Mouse (Mus musculus): ENCODE measurements around the gene Dsp. TPM values are rescaled to one million over a fixed set of nuclear protein-coding genes. Genes with fewer than 3 reads are reported as not detected.

Dsp gene
- polyA plus RNA-seq, 1 experiment from 2014 or later: 6.1 TPM

DNA sequence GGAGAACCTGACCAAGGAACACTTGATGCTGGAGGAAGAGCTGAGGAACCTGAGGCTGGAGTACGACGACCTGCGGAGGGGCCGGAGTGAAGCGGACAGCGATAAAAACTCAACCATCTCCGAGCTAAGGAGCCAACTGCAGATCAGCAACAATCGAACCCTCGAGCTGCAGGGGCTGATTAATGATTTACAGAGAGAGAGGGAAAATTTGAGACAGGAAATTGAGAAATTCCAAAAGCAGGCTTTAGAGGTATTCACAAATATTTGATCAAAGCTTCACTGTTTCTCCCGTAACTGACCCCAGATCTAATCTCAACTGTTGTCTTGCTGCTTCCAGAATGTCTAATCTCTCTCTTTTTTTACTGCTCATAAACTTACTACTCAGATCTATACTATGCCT, 42.3 kb downstream of the Dsp start:
- Histone ChIP-seq H3K27me3 (ENCODE audit: control insufficient read depth, insufficient read depth, low read length) (no peaks in the 10 kb centered on the region), H3K9me3 (replicated peaks; ENCODE audit: control insufficient read depth, low read length) (peaks cover 3% of the 10 kb centered on the region; the same call in 1 of the 2 replicates), H3K4me3 (ENCODE audit: low read depth, low read length) (no peak overlapping the region), H3K27ac (replicated peaks; ENCODE audit: low read depth, low read length) (no peak overlapping the region), H3K4me2 (ENCODE audit: low read depth, low read length) (no peak overlapping the region), H3K4me1 (ENCODE audit: control insufficient read depth, insufficient read depth, low read length) (no peaks in the 10 kb centered on the region), H3K36me3 (replicated peaks; ENCODE audit: control insufficient read depth, insufficient read depth, low read depth, low read length) (no peaks in the 10 kb centered on the region), H3K9ac (replicated peaks; ENCODE audit: low read length) (no peak overlapping the region)
- no peak for ATAC-seq (replicated peaks; ENCODE audit: insufficient number of reproducible peaks, low FRiP score, low TSS enrichment, low read depth)
- no peak for DNase-seq (ENCODE audit: low spot score)
- 79% methylated on average over 10 of the region's 10 CpGs for WGBS

DNA sequence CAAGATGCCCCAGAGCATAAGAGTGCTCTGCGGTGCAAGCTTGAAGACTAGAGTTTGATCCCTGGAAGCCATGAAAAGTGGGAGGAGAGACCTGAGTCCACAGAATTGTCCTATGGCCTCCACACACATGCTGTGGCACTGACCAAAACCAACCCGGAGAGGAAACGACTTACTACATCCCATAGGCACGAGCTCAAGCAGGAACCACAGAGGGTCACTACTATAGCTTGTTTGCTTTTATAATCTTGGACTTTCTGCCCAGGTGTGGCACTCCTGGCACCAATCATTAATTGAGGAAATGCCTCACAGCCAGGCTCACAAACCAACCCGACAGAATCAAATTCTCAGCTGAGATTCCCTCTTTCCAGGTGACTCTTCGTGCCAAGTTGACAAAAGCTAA, 50.3 kb downstream of the Dsp start:
- no peak overlapping the region for H3K9ac ChIP-seq (replicated peaks; ENCODE audit: low read length)
- no peak overlapping the region for H3K4me3 ChIP-seq (ENCODE audit: low read depth, low read length)
- H3K4me2 ChIP-seq (ENCODE audit: low read depth, low read length): no peak overlapping the region
- DNase-seq (ENCODE audit: low spot score) (no peak), ATAC-seq (replicated peaks; ENCODE audit: insufficient number of reproducible peaks, low FRiP score, low TSS enrichment, low read depth) (no peak)
- H3K9me3 ChIP-seq (replicated peaks; ENCODE audit: control insufficient read depth, low read length): no peaks in the 10 kb centered on the region
- no peak overlapping the region for H3K27ac ChIP-seq (replicated peaks; ENCODE audit: low read depth, low read length)
- no peaks in the 10 kb centered on the region for H3K4me1 ChIP-seq (ENCODE audit: control insufficient read depth, insufficient read depth, low read length)
- H3K27me3 ChIP-seq (ENCODE audit: control insufficient read depth, insufficient read depth, low read length): no peaks in the 10 kb centered on the region
- WGBS: 78% methylated on average over 6 of the region's 6 CpGs
- no peaks in the 10 kb centered on the region for H3K36me3 ChIP-seq (replicated peaks; ENCODE audit: control insufficient read depth, insufficient read depth, low read depth, low read length)

DNA sequence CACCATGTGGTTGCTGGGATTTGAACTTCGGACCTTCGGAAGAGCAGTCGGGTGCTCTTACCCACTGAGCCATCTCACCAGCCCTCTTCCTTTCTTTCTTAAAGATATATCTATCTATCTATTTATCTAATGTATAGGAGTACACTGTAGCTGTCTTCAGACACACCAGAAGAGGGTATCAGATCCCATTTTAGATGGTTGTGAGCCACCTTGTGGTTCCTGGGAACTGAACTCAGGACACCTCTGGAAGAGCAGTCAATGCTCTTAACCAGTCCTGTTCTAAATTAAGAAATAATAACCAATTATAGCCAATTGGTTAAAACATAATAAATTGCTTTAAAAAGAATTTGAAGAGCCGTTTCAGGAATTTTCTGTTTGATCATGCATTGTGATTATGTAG, 53.1 kb downstream of the Dsp start:
- Histone ChIP-seq H3K4me3 (ENCODE audit: low read depth, low read length) (peak overlapping the region; percentile 81; the same call in 1 of the 2 replicates), H3K27me3 (ENCODE audit: control insufficient read depth, insufficient read depth, low read length) (no peaks in the 10 kb centered on the region), H3K4me2 (ENCODE audit: low read depth, low read length) (peak overlapping the region; percentile 53; the same call in 1 of the 2 replicates), H3K36me3 (replicated peaks; ENCODE audit: control insufficient read depth, insufficient read depth, low read depth, low read length) (no peaks in the 10 kb centered on the region), H3K4me1 (ENCODE audit: control insufficient read depth, insufficient read depth, low read length) (no peaks in the 10 kb centered on the region), H3K9me3 (replicated peaks; ENCODE audit: control insufficient read depth, low read length) (no peaks in the 10 kb centered on the region), H3K9ac (replicated peaks; ENCODE audit: low read length) (no peak overlapping the region), H3K27ac (replicated peaks; ENCODE audit: low read depth, low read length) (no peak overlapping the region)
- no peak for DNase-seq (ENCODE audit: low spot score)
- ATAC-seq (replicated peaks; ENCODE audit: insufficient number of reproducible peaks, low FRiP score, low TSS enrichment, low read depth): no peak
- 43% methylated on average over 2 of the region's 4 CpGs for WGBS

DNA sequence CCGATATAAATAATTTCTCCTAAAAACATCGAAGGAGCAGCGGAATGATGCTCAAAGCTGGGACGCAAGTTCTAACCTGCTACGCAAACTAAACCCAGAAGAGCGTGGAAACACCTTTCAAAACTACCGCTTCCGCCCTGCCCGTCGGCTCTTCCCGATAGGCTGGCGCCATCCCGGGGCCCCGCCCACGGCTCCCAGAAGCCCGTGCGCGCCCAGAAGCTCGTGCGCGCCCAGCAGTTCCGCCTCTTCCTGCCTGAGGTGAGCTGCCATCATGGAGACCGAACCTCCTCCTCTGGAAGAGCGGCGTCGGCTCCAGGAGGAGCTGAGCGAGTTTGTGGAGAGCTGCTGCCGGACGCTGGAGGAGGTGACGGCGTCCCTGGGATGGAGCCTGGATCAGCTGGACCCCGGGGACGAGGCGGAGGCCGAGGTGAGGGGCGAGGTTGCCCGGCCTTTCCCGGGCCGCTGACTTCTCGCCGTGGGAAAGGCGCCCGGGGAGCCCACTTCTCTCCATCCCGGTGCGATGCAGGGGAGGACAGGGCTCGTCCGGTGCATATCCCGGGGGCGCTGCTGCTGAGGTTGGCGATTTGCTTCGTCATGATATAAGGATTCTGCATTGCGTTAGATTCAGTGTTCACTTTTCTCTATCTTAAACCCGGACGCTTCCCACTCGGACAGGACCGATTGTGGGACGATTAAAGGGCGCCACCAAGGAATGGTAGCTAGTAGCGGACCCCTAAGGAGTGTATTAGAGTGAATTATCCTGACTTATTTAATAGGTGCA, 53.8 kb downstream of the Dsp start, which contains the start of gene Snrnp48:
Gene Snrnp48 (plus strand): TSS at position 237 of the 781 bp plus-strand sequence.
- ATAC-seq (replicated peaks; ENCODE audit: insufficient number of reproducible peaks, low FRiP score, low TSS enrichment, low read depth) (peak; percentile 93), DNase-seq (ENCODE audit: low spot score) (peak; percentile 96)
- peak within 1 kb of the TSS; percentile 86 for H3K27ac ChIP-seq (replicated peaks; ENCODE audit: low read depth, low read length)
- no peaks in the 10 kb centered on the region for H3K4me1 ChIP-seq (ENCODE audit: control insufficient read depth, insufficient read depth, low read length)
- WGBS: under 1% methylated on average over 59 of the region's 59 CpGs
- peak within 1 kb of the TSS; percentile 81 for H3K4me3 ChIP-seq (ENCODE audit: low read depth, low read length)
- no peaks in the 10 kb centered on the region for H3K36me3 ChIP-seq (replicated peaks; ENCODE audit: control insufficient read depth, insufficient read depth, low read depth, low read length)
- peak within 1 kb of the TSS; percentile 88 for H3K9ac ChIP-seq (replicated peaks; ENCODE audit: low read length)
- H3K4me2 ChIP-seq (ENCODE audit: low read depth, low read length): peak within 1 kb of the TSS; percentile 53
- no peaks in the 10 kb centered on the region for H3K9me3 ChIP-seq (replicated peaks; ENCODE audit: control insufficient read depth, low read length)
- no peaks in the 10 kb centered on the region for H3K27me3 ChIP-seq (ENCODE audit: control insufficient read depth, insufficient read depth, low read length)

DNA sequence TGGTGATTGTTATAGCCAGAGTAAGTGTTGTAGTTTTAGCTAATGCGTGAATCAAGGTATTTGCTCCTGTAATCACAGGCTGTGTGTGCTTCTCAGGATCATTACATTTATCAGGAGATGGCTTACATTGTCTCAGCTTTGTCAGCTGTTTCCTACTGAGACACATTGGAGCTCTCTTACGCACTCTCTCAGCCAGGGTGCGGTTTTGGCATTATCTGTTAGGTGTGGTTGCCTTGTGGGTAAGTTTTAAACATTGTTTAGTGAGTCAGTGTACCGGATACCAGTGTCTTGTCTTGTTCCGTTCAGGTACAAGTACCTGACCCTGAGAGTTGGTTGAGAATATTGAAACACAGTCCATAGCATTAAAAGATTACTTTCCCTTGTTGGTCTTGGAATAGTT, 60.0 kb downstream of the Dsp start:
- H3K27ac ChIP-seq (replicated peaks; ENCODE audit: low read depth, low read length): no peak overlapping the region
- H3K4me1 ChIP-seq (ENCODE audit: control insufficient read depth, insufficient read depth, low read length): no peaks in the 10 kb centered on the region
- no peak overlapping the region for H3K4me3 ChIP-seq (ENCODE audit: low read depth, low read length)
- H3K9me3 ChIP-seq (replicated peaks; ENCODE audit: control insufficient read depth, low read length): no peaks in the 10 kb centered on the region
- WGBS: 96% methylated on average over 5 of the region's 5 CpGs
- H3K9ac ChIP-seq (replicated peaks; ENCODE audit: low read length): no peak overlapping the region
- ATAC-seq (replicated peaks; ENCODE audit: insufficient number of reproducible peaks, low FRiP score, low TSS enrichment, low read depth) (no peak), DNase-seq (ENCODE audit: low spot score) (no peak)
- H3K4me2 ChIP-seq (ENCODE audit: low read depth, low read length): no peak overlapping the region
- peaks cover 11% of the 10 kb centered on the region for H3K36me3 ChIP-seq (replicated peaks; ENCODE audit: control insufficient read depth, insufficient read depth, low read depth, low read length)
- no peaks in the 10 kb centered on the region for H3K27me3 ChIP-seq (ENCODE audit: control insufficient read depth, insufficient read depth, low read length)

DNA sequence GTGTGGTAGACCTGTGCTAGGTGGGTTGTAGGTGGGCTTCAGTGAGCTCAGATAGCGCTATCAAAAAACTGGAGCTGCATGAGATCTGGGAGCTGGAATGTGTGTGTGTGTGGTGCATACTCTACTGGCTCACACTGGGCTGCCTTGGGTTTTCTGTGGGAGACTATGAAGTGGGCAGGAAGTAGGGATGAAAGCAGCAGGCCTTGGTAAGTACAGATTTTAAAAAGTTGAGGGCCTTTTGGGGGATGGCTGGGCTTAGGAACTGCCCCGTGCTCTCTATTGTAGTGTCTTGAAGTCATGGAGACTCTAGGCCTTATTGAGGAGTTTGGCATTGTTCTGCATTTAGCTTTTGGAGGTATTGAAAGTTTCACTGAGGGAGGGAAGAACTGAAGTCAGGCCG, 67.6 kb downstream of the Dsp start:
- DNase-seq (ENCODE audit: low spot score) (no peak), ATAC-seq (replicated peaks; ENCODE audit: insufficient number of reproducible peaks, low FRiP score, low TSS enrichment, low read depth) (no peak)
- Histone ChIP-seq H3K4me3 (ENCODE audit: low read depth, low read length) (no peak overlapping the region), H3K4me2 (ENCODE audit: low read depth, low read length) (no peak overlapping the region), H3K27me3 (ENCODE audit: control insufficient read depth, insufficient read depth, low read length) (no peaks in the 10 kb centered on the region), H3K36me3 (replicated peaks; ENCODE audit: control insufficient read depth, insufficient read depth, low read depth, low read length) (peaks cover 4% of the 10 kb centered on the region), H3K4me1 (ENCODE audit: control insufficient read depth, insufficient read depth, low read length) (no peaks in the 10 kb centered on the region), H3K9me3 (replicated peaks; ENCODE audit: control insufficient read depth, low read length) (no peaks in the 10 kb centered on the region), H3K9ac (replicated peaks; ENCODE audit: low read length) (no peak overlapping the region), H3K27ac (replicated peaks; ENCODE audit: low read depth, low read length) (no peak overlapping the region)
- WGBS: 96% methylated on average over 3 of the region's 3 CpGs

DNA sequence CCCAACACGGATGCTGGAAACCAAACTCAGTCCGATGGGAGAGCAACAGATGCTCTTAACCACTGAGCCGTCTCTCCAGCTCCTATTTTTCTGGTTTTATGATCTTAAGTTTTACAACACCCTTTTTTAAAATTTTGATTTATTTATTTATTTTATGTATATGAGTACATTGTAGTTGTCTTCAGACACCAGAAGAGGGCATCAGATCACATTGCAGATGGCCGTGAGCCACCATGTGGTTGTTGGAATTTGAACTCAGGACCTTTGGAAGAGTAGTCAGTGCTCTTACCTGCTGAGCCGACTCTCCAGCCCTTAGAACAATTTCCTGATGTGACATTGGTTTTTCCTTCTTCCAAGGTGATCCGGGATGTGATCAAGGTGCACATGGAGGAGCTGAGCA, 69.2 kb downstream of the Dsp start:
- Histone ChIP-seq H3K9ac (replicated peaks; ENCODE audit: low read length) (no peak overlapping the region), H3K36me3 (replicated peaks; ENCODE audit: control insufficient read depth, insufficient read depth, low read depth, low read length) (peaks cover 12% of the 10 kb centered on the region), H3K9me3 (replicated peaks; ENCODE audit: control insufficient read depth, low read length) (no peaks in the 10 kb centered on the region), H3K4me2 (ENCODE audit: low read depth, low read length) (no peak overlapping the region), H3K27ac (replicated peaks; ENCODE audit: low read depth, low read length) (no peak overlapping the region), H3K27me3 (ENCODE audit: control insufficient read depth, insufficient read depth, low read length) (no peaks in the 10 kb centered on the region), H3K4me3 (ENCODE audit: low read depth, low read length) (no peak overlapping the region), H3K4me1 (ENCODE audit: control insufficient read depth, insufficient read depth, low read length) (no peaks in the 10 kb centered on the region)
- 93% methylated on average over 6 of the region's 6 CpGs for WGBS
- no peak for DNase-seq (ENCODE audit: low spot score)
- ATAC-seq (replicated peaks; ENCODE audit: insufficient number of reproducible peaks, low FRiP score, low TSS enrichment, low read depth): no peak

DNA sequence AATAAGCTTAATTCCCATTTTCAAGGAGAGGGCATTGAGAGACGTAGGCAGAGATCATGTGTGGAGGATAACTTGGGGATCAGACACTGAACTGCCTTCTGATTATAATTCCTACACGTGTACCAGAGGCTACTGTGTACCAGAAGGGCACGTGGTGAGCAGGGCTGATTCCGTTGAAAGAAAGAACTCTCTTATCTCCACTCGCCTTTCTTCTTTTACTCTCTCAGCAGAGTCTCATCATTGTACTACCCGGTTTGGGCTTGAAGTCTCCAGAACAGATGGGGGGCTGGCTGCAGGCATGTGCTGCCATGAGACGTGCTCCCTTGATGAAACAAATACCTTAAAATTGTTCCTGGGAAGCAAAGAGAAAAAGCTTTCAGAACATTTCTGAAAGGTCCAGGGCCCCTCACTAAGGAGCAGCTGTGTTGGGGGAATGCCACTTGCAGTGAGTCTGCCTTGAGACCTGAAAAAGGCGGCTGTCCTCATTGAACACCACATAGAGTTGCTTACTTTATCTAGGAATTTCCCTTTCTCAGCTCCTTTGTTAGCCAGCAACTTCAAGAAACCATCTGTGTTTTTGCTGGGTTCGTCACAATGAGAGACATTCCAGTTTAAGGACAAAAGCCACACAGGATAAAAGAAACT, 79.2 kb downstream of the Dsp start:
- Histone ChIP-seq H3K27me3 (ENCODE audit: control insufficient read depth, insufficient read depth, low read length) (no peaks in the 10 kb centered on the region), H3K9ac (replicated peaks; ENCODE audit: low read length) (no peak overlapping the region), H3K4me1 (ENCODE audit: control insufficient read depth, insufficient read depth, low read length) (no peaks in the 10 kb centered on the region), H3K9me3 (replicated peaks; ENCODE audit: control insufficient read depth, low read length) (no peaks in the 10 kb centered on the region), H3K36me3 (replicated peaks; ENCODE audit: control insufficient read depth, insufficient read depth, low read depth, low read length) (peaks cover 8% of the 10 kb centered on the region), H3K4me2 (ENCODE audit: low read depth, low read length) (no peak overlapping the region), H3K27ac (replicated peaks; ENCODE audit: low read depth, low read length) (no peak overlapping the region), H3K4me3 (ENCODE audit: low read depth, low read length) (no peak overlapping the region)
- 83% methylated on average over 9 of the region's 9 CpGs for WGBS
- ATAC-seq (replicated peaks; ENCODE audit: insufficient number of reproducible peaks, low FRiP score, low TSS enrichment, low read depth): no peak
- no peak for DNase-seq (ENCODE audit: low spot score)

Data from embryonic facial prominence, embryonic 11.5 days (tissue).